Mouse (Mus musculus): Measurements from ENCODE around the gene Slc7a7.

DNA sequence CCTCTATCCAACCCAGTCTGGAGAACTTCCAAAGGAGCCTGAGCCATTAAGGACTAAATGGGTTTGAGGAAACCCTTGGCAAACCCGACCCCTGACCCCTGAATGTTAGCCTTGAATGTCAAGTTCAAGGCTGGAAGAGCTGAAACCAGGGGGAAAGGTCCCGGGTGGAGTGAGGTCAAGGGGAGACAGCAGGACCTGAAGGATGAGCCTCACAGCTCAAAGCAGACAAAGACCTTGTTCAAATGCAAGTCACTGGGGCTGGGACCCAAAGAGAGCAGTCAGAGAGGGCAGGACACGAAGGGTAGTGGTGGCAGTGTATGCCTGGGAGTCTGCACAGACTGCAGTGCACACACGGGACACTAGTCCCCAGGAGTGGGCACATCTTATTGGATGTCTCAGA lies 23.8 kb upstream of the Slc7a7 start:
- TF ChIP-seq GATA1 (IDR thresholded peaks at IDR 0.05; ENCODE audit: borderline replicate concordance, low read length): no peak
- TF ChIP-seq FLI1 (IDR thresholded peaks at IDR 0.05; ENCODE audit: low read length): no peak

Data from megakaryocyte, embryonic 14.5 days (primary cell).